Mouse (Mus musculus): Measurements from ENCODE around the gene Prm2. TPM values are rescaled to one million over a fixed set of nuclear protein-coding genes. Genes with fewer than 3 reads are reported as not detected.

The Prm2 gene
- polyA plus RNA-seq (2014; fragmentation: Nextera tagmentation; extraction: Ambion mirVana), result not detected in 2 replicates

- Histone ChIP-seq H3K27me3 (ENCODE audit: control insufficient read depth, insufficient read depth, low read length) (peaks cover 7% of the 10 kb centered on the region; the same call in 1 of the 2 replicates), H3K4me1 (ENCODE audit: control insufficient read depth, insufficient read depth, low read length) (no peaks in the 10 kb centered on the region), H3K9me3 (ENCODE audit: control insufficient read depth, low read length) (no peaks in the 10 kb centered on the region), H3K27ac (ENCODE audit: low read depth, low read length) (no peak within 1 kb of the TSS), H3K4me3 (ENCODE audit: low read length) (no peak within 1 kb of the TSS), H3K9ac (ENCODE audit: low read depth, low read length) (no peak within 1 kb of the TSS), H3K4me2 (replicated peaks; ENCODE audit: low read depth, low read length) (no peak within 1 kb of the TSS), H3K36me3 (ENCODE audit: control insufficient read depth, insufficient read depth, low read length) (no peaks in the 10 kb centered on the region)
- ATAC-seq (ENCODE audit: low FRiP score, low TSS enrichment), result no peak
- WGBS, result 78% methylated on average over 6 of the region's 6 CpGs
Measured at GRCm38 (mm10) chr16:10796034-10796433, at the start of gene Prm2. Prm2 (minus strand) TSS chr16:10796134.

DNA sequence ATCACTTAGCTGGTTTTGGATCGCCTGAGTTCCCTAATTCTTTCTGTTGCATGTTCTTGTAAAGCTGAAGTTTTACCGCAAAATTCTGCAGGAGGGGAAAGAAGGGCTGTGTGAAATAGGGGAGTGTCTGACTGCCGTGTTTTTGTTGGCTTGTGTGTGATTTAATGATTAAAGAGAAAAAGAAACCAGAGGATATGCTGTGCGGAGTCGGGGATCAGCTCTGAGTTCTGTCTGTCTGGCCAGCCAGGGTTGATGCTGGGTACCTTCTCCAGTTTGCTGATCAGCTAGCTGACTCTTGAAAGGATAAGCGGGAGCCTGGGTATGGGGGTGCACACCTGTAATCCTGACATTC, 48.4 kb upstream of the Prm2 start:
- H3K9ac ChIP-seq (ENCODE audit: low read depth, low read length), result no peak overlapping the region; the same call in 1 of the 2 replicates
- peak overlapping the region; percentile 57; the same call in 1 of the 2 replicates for H3K27ac ChIP-seq (ENCODE audit: low read depth, low read length)
- peak overlapping the region; percentile 46 for H3K4me2 ChIP-seq (replicated peaks; ENCODE audit: low read depth, low read length)
- WGBS, result 37% methylated on average over 6 of the region's 6 CpGs
- H3K27me3 ChIP-seq (ENCODE audit: control insufficient read depth, insufficient read depth, low read length), result no peaks in the 10 kb centered on the region
- no peaks in the 10 kb centered on the region for H3K9me3 ChIP-seq (ENCODE audit: control insufficient read depth, low read length)
- H3K4me1 ChIP-seq (ENCODE audit: control insufficient read depth, insufficient read depth, low read length), result peaks cover 16% of the 10 kb centered on the region
- no peaks in the 10 kb centered on the region for H3K36me3 ChIP-seq (ENCODE audit: control insufficient read depth, insufficient read depth, low read length)
- H3K4me3 ChIP-seq (ENCODE audit: low read length), result peak overlapping the region; percentile 24; the same call in 1 of the 2 replicates
- ATAC-seq (ENCODE audit: low FRiP score, low TSS enrichment), result no peak

DNA sequence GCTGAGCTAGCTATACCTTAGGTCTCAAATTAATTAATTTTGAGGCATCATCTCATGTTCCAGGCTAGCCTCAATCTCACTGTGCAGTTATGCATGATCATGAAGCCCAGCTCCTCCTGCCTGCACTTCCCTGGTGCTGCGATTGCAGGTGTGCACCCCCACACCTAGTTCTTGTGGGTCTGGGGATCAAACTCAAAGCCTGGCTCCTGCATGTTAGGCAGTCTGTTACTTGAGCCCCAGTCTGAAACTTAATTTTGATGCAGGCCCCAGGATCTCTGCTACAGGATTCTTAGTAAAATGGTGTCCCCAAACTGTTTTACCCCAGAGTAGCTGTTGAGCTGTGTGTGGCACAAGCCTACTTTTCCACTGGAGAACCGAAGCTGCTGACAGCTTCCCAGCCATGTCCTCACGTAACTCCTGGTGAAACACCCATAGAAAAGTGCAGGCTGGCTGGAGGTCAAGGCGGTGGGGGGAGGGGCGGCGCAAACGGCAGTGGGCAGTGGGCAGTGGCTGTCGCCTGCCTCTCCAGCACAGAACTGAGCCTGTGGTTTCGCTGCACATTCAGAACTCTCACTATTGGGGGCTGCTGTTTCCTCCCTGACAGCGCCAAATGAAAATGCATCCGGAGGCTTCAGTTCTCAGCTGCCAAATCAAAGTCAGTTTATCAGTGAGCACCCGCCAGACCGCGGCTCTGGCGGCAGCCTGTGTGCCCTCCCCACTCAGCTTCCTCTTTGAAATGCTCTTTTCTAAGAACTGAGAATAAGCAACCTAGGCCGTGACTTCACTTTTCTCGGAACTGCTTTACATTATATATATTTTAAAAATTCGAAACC, 47.8 kb upstream of the Prm2 start:
- H3K9ac ChIP-seq (ENCODE audit: low read depth, low read length), result peak overlapping the region; percentile 40
- H3K9me3 ChIP-seq (ENCODE audit: control insufficient read depth, low read length), result no peaks in the 10 kb centered on the region
- peaks cover 20% of the 10 kb centered on the region for H3K4me1 ChIP-seq (ENCODE audit: control insufficient read depth, insufficient read depth, low read length)
- 13% methylated on average over 18 of the region's 18 CpGs for WGBS
- H3K27me3 ChIP-seq (ENCODE audit: control insufficient read depth, insufficient read depth, low read length), result no peaks in the 10 kb centered on the region
- no peaks in the 10 kb centered on the region for H3K36me3 ChIP-seq (ENCODE audit: control insufficient read depth, insufficient read depth, low read length)
- H3K4me3 ChIP-seq (ENCODE audit: low read length), result peak overlapping the region; percentile 24; the same call in 1 of the 2 replicates
- peak overlapping the region; percentile 46 for H3K4me2 ChIP-seq (replicated peaks; ENCODE audit: low read depth, low read length)
- ATAC-seq (ENCODE audit: low FRiP score, low TSS enrichment), result no peak; the same call in 1 of the 2 replicates
- H3K27ac ChIP-seq (ENCODE audit: low read depth, low read length), result peak overlapping the region; percentile 57; the same call in 1 of the 2 replicates

DNA sequence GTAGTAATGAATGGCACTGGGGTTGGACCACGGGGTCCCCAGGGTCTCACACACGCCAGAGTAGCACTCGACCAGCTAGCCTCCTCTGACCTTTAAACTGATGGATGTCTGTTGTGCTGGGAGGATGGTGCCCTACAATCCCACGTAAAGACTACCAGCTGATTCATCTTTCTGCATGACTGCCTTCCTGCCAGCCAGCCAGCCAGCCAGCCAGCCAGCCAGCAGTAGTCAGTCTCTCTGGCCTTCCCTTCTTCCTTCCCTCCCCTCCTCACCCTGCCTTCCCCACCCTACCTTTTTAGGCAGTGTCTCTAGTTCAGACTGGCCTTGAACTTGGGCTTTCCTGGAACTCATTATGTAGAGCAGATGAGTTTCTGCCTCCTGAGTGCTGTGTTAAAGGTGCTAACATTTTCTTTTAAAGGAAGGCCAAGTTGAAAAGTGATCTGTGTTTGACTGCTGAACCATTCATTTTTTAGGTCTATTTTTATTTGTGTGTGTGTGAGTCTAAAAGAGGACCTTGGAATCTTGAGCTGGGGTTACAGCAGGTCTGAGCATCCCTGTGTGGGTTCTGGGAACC, 46.4 kb upstream of the Prm2 start:
- Histone ChIP-seq H3K27me3 (ENCODE audit: control insufficient read depth, insufficient read depth, low read length) (no peaks in the 10 kb centered on the region), H3K9ac (ENCODE audit: low read depth, low read length) (no peak overlapping the region), H3K9me3 (ENCODE audit: control insufficient read depth, low read length) (no peaks in the 10 kb centered on the region), H3K36me3 (ENCODE audit: control insufficient read depth, insufficient read depth, low read length) (no peaks in the 10 kb centered on the region), H3K27ac (ENCODE audit: low read depth, low read length) (no peak overlapping the region), H3K4me1 (ENCODE audit: control insufficient read depth, insufficient read depth, low read length) (peaks cover 29% of the 10 kb centered on the region), H3K4me3 (ENCODE audit: low read length) (no peak overlapping the region), H3K4me2 (replicated peaks; ENCODE audit: low read depth, low read length) (no peak overlapping the region)
- WGBS, result 33% methylated on average over 4 of the region's 4 CpGs
- ATAC-seq (ENCODE audit: low FRiP score, low TSS enrichment), result no peak

DNA sequence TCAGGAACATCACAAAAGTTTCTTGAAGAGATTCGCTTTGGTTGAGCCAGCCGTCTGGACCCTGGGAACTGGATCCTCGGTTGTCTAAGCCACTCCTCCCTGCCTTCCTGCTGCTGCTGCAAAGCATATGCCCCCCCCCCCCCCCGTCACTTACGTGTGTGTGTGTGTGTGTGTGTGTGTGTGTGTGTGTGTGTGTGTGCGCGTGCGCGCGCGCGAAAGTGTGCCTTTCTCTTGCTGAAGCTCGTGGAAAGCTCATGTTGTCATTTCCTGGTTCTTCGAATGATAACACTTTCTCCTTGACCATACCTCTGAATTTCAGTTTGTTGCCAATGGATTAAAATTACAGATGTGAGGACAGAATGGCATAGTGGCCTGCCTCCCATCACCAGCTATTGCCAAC, 44.1 kb upstream of the Prm2 start:
- Histone ChIP-seq H3K4me2 (replicated peaks; ENCODE audit: low read depth, low read length) (no peak overlapping the region), H3K4me3 (ENCODE audit: low read length) (no peak overlapping the region), H3K9me3 (ENCODE audit: control insufficient read depth, low read length) (no peaks in the 10 kb centered on the region), H3K9ac (ENCODE audit: low read depth, low read length) (no peak overlapping the region), H3K36me3 (ENCODE audit: control insufficient read depth, insufficient read depth, low read length) (no peaks in the 10 kb centered on the region), H3K27ac (ENCODE audit: low read depth, low read length) (no peak overlapping the region), H3K4me1 (ENCODE audit: control insufficient read depth, insufficient read depth, low read length) (peaks cover 35% of the 10 kb centered on the region), H3K27me3 (ENCODE audit: control insufficient read depth, insufficient read depth, low read length) (no peaks in the 10 kb centered on the region)
- 89% methylated on average over 12 of the region's 14 CpGs for WGBS
- ATAC-seq (ENCODE audit: low FRiP score, low TSS enrichment), result no peak

DNA sequence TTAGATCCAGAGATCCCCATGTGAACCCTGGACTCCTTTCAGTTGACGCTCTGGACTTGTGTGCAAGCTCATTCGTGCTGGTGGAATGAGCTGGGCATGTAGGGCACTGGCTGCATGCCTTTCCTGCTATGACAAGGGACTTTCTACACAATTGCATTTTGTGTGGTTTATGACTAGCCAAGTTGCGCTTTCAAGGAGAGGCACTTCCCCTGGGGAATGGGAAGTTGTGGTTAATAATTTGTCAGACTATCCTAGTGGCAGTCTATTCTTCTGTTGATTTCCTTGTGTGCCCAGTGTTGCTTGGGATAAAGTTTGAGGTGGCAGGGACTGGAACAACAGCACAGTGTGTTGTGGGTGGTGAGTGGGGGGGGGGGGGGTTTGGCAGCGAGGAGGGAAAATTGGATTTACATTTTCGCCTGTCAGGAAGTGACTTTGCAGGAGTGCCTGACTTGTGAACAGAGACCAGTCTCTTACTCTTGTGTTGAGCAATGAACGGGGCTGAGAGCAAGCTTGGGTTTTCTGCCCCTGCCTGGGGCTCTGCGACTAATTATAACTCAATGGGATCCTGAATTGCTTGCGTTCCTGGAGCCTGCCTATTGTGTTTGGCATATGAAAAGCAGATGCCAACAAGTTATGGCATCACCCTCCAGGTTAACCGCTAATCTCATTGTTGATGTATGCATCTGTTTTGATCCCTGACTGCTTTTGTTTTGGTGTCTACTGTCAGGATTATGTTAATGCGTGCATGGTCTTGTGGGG, 42.7 kb upstream of the Prm2 start:
- no peaks in the 10 kb centered on the region for H3K9me3 ChIP-seq (ENCODE audit: control insufficient read depth, low read length)
- H3K9ac ChIP-seq (ENCODE audit: low read depth, low read length), result no peak overlapping the region
- WGBS, result 61% methylated on average over 10 of the region's 10 CpGs
- H3K36me3 ChIP-seq (ENCODE audit: control insufficient read depth, insufficient read depth, low read length), result no peaks in the 10 kb centered on the region
- no peak overlapping the region for H3K4me3 ChIP-seq (ENCODE audit: low read length)
- no peaks in the 10 kb centered on the region for H3K27me3 ChIP-seq (ENCODE audit: control insufficient read depth, insufficient read depth, low read length)
- no peak overlapping the region for H3K4me2 ChIP-seq (replicated peaks; ENCODE audit: low read depth, low read length)
- peak overlapping the region; percentile 77 for H3K27ac ChIP-seq (ENCODE audit: low read depth, low read length)
- H3K4me1 ChIP-seq (ENCODE audit: control insufficient read depth, insufficient read depth, low read length), result peaks cover 27% of the 10 kb centered on the region
- ATAC-seq (ENCODE audit: low FRiP score, low TSS enrichment), result no peak

DNA sequence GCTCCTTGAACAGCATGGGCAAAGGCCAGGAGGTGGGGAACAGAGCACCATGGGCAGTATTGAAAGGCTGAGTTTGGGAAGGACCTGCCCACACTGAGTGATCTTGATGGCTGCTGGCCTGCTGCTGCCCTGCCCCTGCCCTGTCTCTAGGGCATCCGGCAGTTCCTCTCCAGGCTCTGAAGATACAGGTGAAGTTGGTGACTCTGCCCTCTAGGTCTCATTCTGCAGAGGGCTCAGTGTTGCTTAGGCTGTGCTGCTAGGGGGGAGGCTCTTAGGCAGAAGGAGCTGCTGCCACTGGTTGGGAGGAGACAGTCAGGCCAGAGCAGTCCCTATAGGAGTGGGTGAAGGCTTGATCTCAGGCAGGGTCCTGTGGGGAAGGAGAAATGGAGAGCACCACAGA, 42.0 kb upstream of the Prm2 start:
- Histone ChIP-seq H3K4me1 (ENCODE audit: control insufficient read depth, insufficient read depth, low read length) (peaks cover 19% of the 10 kb centered on the region), H3K9ac (ENCODE audit: low read depth, low read length) (no peak overlapping the region), H3K27ac (ENCODE audit: low read depth, low read length) (peak overlapping the region; percentile 77), H3K4me2 (replicated peaks; ENCODE audit: low read depth, low read length) (no peak overlapping the region), H3K9me3 (ENCODE audit: control insufficient read depth, low read length) (no peaks in the 10 kb centered on the region), H3K4me3 (ENCODE audit: low read length) (no peak overlapping the region), H3K27me3 (ENCODE audit: control insufficient read depth, insufficient read depth, low read length) (no peaks in the 10 kb centered on the region), H3K36me3 (ENCODE audit: control insufficient read depth, insufficient read depth, low read length) (no peaks in the 10 kb centered on the region)
- WGBS, result 60% methylated on average over 1 of the region's 1 CpGs
- ATAC-seq (ENCODE audit: low FRiP score, low TSS enrichment), result no peak

- no peak for ATAC-seq (ENCODE audit: low FRiP score, low TSS enrichment)
- Histone ChIP-seq H3K4me1 (ENCODE audit: control insufficient read depth, insufficient read depth, low read length) (peaks cover 19% of the 10 kb centered on the region), H3K4me3 (ENCODE audit: low read length) (no peak overlapping the region), H3K36me3 (ENCODE audit: control insufficient read depth, insufficient read depth, low read length) (no peaks in the 10 kb centered on the region), H3K27me3 (ENCODE audit: control insufficient read depth, insufficient read depth, low read length) (no peaks in the 10 kb centered on the region), H3K27ac (ENCODE audit: low read depth, low read length) (no peak overlapping the region), H3K4me2 (replicated peaks; ENCODE audit: low read depth, low read length) (no peak overlapping the region), H3K9me3 (ENCODE audit: control insufficient read depth, low read length) (no peaks in the 10 kb centered on the region), H3K9ac (ENCODE audit: low read depth, low read length) (no peak overlapping the region)
- WGBS, result 60% methylated on average over 3 of the region's 3 CpGs
Measured at GRCm38 (mm10) chr16:10837250-10837649, 41.3 kb upstream of the Prm2 start.
